ENCODE assay signal across 12 mouse cellular contexts in the genomic region with DNA sequence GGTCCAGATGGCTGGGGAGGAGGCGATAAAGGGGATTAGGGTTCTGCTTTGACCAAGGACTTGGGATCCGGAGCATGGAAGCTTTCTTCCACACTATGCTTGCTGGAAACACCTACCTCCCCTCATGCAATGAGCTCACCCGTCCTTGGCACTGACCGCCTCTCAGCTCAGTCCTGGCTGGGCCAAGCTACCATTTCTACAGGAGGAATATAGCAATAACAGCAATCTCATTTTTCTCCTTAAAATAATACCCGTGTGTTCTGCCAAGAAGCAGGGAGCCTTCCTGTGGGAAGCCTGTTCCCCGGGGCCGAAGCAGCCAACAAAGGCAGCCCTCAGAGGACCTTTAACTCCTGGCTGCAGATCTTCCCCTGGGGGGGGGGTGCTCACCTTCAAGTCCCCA. TPM values are rescaled to one million over a fixed set of nuclear protein-coding genes. Genes with fewer than 3 reads are reported as not detected.
DNase-seq lines count a peak whose midpoint lies in the region; ATAC-seq and TF ChIP-seq lines count a peak whose summit lies in the region.
"Had no signal": no experiment of that assay in that cellular context is flagged by ENCODE, and none has a peak within 500 bp of the region (broad histone marks: within the 10 kb centered on the region; RNA-seq: fewer than 3 reads in every experiment).

No protein-coding gene starts in this region.

- H3K4me2 ChIP-seq in heart, embryonic 12.5 days = no peak overlapping the region
- H3K4me2 ChIP-seq in embryonic facial prominence, embryonic 15.5 days (replicated peaks) = no peak overlapping the region
- H3K4me2 ChIP-seq in intestine, embryonic 16.5 days (ENCODE audit: low read depth, low read length) = no peak overlapping the region
- H3K4me2 ChIP-seq in hindbrain, embryonic 13.5 days = no peak overlapping the region
- H3K4me2 ChIP-seq: liver, embryonic 13.5 days had no signal

- no peaks in the 10 kb centered on the region for H3K9me3 ChIP-seq in heart, embryonic 12.5 days (replicated peaks)
- H3K9me3 ChIP-seq in embryonic facial prominence, embryonic 15.5 days (replicated peaks) = no peaks in the 10 kb centered on the region
- H3K9me3 ChIP-seq in intestine, embryonic 16.5 days (ENCODE audit: control insufficient read depth, low read length) = no peaks in the 10 kb centered on the region
- H3K9me3 ChIP-seq in hindbrain, embryonic 13.5 days = no peaks in the 10 kb centered on the region
- H3K9me3 ChIP-seq: liver, embryonic 13.5 days had no signal

- ATAC-seq in heart, embryonic 12.5 days (ENCODE audit: insufficient number of reproducible peaks, low FRiP score) = no peak
- ATAC-seq in embryonic facial prominence, embryonic 15.5 days (ENCODE audit: insufficient number of reproducible peaks, low FRiP score, low TSS enrichment, low read depth) = peak; percentile 68; the same call in 1 of the 2 replicates
- ATAC-seq in intestine, embryonic 16.5 days = no peak
- ATAC-seq in megakaryocyte, adult 5-6 weeks (ENCODE audit: poor library complexity, severe bottlenecking) = no peak
- no peak for ATAC-seq in hindbrain, embryonic 13.5 days (ENCODE audit: low FRiP score)
- ATAC-seq: activated CD4-positive, CD25-positive, alpha-beta regulatory T cell, adult 4 months had no signal

- WGBS in heart, adult 2 months = 30% methylated on average over 7 of the region's 7 CpGs
- 65% methylated on average over 7 of the region's 7 CpGs for WGBS in heart, embryonic 12.5 days
- whole genome bisulfite sequencing in embryonic facial prominence, embryonic 15.5 days = 58% methylated on average over 7 of the region's 7 CpGs
- WGBS in intestine, embryonic 16.5 days = 64% methylated on average over 7 of the region's 7 CpGs
- 77% methylated on average over 7 of the region's 7 CpGs for WGBS in hindbrain, embryonic 13.5 days

- peak overlapping the region; percentile 61 for H3K27ac ChIP-seq in heart, adult 2 months
- no peak overlapping the region for H3K27ac ChIP-seq in heart, embryonic 12.5 days (ENCODE audit: poor library complexity, severe bottlenecking)
- peak overlapping the region; percentile 63 for H3K27ac ChIP-seq in embryonic facial prominence, embryonic 15.5 days (replicated peaks)
- H3K27ac ChIP-seq in intestine, embryonic 16.5 days (ENCODE audit: low read length) = peak overlapping the region; percentile 60
- no peak overlapping the region for H3K27ac ChIP-seq in hindbrain, embryonic 13.5 days
- H3K27ac ChIP-seq: liver, embryonic 13.5 days had no signal

- H3K4me3 ChIP-seq in heart, adult 2 months = no peak overlapping the region
- H3K4me3 ChIP-seq in heart, embryonic 12.5 days = no peak overlapping the region
- no peak overlapping the region for H3K4me3 ChIP-seq in embryonic facial prominence, embryonic 15.5 days (replicated peaks)
- no peak overlapping the region for H3K4me3 ChIP-seq in intestine, embryonic 16.5 days (ENCODE audit: low read length)
- H3K4me3 ChIP-seq in hindbrain, embryonic 13.5 days = no peak overlapping the region
- H3K4me3 ChIP-seq: liver, embryonic 13.5 days had no signal

- 0 out of 2 replicates have a peak, but pooled peaks have one; percentile 60 for TF ChIP-seq EP300 in heart, adult 2 months (IDR thresholded peaks at IDR 0.05; ENCODE audit: insufficient read depth, low read depth, low read length)

- peak in 1 of 2 experiments; percentile 43 for DNase-seq in heart, adult 2 months
- DNase-seq in adrenal gland, postnatal 25 days = peak; percentile 52
- DNase-seq in layer of hippocampus, adult 9-10 months (ENCODE audit: low spot score) = no peak
- DNase-seq: liver, embryonic 13.5 days; thymus, adult 18-20 months had no signal

- no peaks in the 10 kb centered on the region for H3K36me3 ChIP-seq in heart, adult 2 months (ENCODE audit: control insufficient read depth, insufficient read depth, low read length)
- no peaks in the 10 kb centered on the region for H3K36me3 ChIP-seq in heart, embryonic 12.5 days
- no peaks in the 10 kb centered on the region for H3K36me3 ChIP-seq in embryonic facial prominence, embryonic 15.5 days
- H3K36me3 ChIP-seq in intestine, embryonic 16.5 days (ENCODE audit: control insufficient read depth, insufficient read depth, low read length) = no peaks in the 10 kb centered on the region
- no peaks in the 10 kb centered on the region for H3K36me3 ChIP-seq in hindbrain, embryonic 13.5 days
- H3K36me3 ChIP-seq: liver, embryonic 13.5 days had no signal

- TF ChIP-seq CTCF in heart, adult 2 months (IDR thresholded peaks at IDR 0.05) = no peak

- TF ChIP-seq POLR2A in heart, adult 2 months (IDR thresholded peaks at IDR 0.05; ENCODE audit: insufficient read depth, low read depth, low read length) = no peak

- H3K27me3 ChIP-seq in heart, adult 2 months (ENCODE audit: control insufficient read depth, insufficient read depth, low read length) = no peaks in the 10 kb centered on the region
- no peaks in the 10 kb centered on the region for H3K27me3 ChIP-seq in heart, embryonic 12.5 days (replicated peaks)
- H3K27me3 ChIP-seq in embryonic facial prominence, embryonic 15.5 days = no peaks in the 10 kb centered on the region
- H3K27me3 ChIP-seq in intestine, embryonic 16.5 days (replicated peaks; ENCODE audit: control insufficient read depth, insufficient read depth, low read length) = no peaks in the 10 kb centered on the region
- no peaks in the 10 kb centered on the region for H3K27me3 ChIP-seq in hindbrain, embryonic 13.5 days

- intact Hi-C loops in heart, adult 2 months (cut with DNase I) = loop anchor here (1.0 to 2.0 kb wide), 2 partner anchors 30 kb away; no protein-coding TSS in a partner anchor

- H3K79me2 ChIP-seq in heart, adult 2 months (replicated peaks; ENCODE audit: control insufficient read depth, insufficient read depth, low read length) = no peaks in the 10 kb centered on the region

- peaks cover 17% of the 10 kb centered on the region for H3K4me1 ChIP-seq in heart, adult 2 months (ENCODE audit: control insufficient read depth, insufficient read depth, low read length)
- H3K4me1 ChIP-seq in heart, embryonic 12.5 days (replicated peaks) = peaks cover 3% of the 10 kb centered on the region; the same call in 1 of the 2 replicates
- H3K4me1 ChIP-seq in embryonic facial prominence, embryonic 15.5 days = peaks cover 20% of the 10 kb centered on the region
- H3K4me1 ChIP-seq in intestine, embryonic 16.5 days (ENCODE audit: control insufficient read depth, insufficient read depth, low read length) = peaks cover 7% of the 10 kb centered on the region; the same call in 1 of the 2 replicates
- peaks cover 12% of the 10 kb centered on the region for H3K4me1 ChIP-seq in hindbrain, embryonic 13.5 days (replicated peaks)
- H3K4me1 ChIP-seq: liver, embryonic 13.5 days had no signal

- no peak overlapping the region for H3K9ac ChIP-seq in heart, adult 2 months (ENCODE audit: low read depth, low read length)
- no peak overlapping the region for H3K9ac ChIP-seq in heart, embryonic 12.5 days
- H3K9ac ChIP-seq in embryonic facial prominence, embryonic 15.5 days = no peak overlapping the region
- no peak overlapping the region for H3K9ac ChIP-seq in intestine, embryonic 16.5 days (ENCODE audit: low read depth, low read length)
- no peak overlapping the region for H3K9ac ChIP-seq in hindbrain, embryonic 13.5 days
- H3K9ac ChIP-seq: liver, embryonic 13.5 days had no signal

RNA-seq across cellular contexts. Expression of a gene that starts 43.1 kb away (rescaled TPM):
- 1 to 10 TPM; 5.6 to 7.3 TPM for total RNA-seq in heart, adult 2 months (2021)
- polyA plus RNA-seq in heart, adult 2 months (2012; rRNA removed) = 7.2 and 15.1 TPM in 2 replicates
- polyA plus RNA-seq in heart, embryonic 12.5 days (2016; fragmentation: Nextera tagmentation; extraction: Ambion mirVana) = 22.7 and 24.1 TPM in 2 replicates
- total RNA-seq in adrenal gland, postnatal 25 days (2021) = 4.5 and 5.0 TPM in 2 replicates
- polyA plus RNA-seq in embryonic facial prominence, embryonic 15.5 days (2015; fragmentation: Nextera tagmentation; extraction: Ambion mirVana) = 11.1 and 12.3 TPM in 2 replicates
- polyA plus RNA-seq in intestine, embryonic 16.5 days (2015; fragmentation: Nextera tagmentation; extraction: Ambion mirVana) = 5.0 and 5.1 TPM in 2 replicates
- not detected in 2 replicates for total RNA-seq in megakaryocyte, adult 5-6 weeks (2015)
- 0.15 TPM in 1 of 2 replicates, not detected in the other for total RNA-seq in megakaryocyte, adult 5-6 weeks (2017)
- 0.43 and 0.56 TPM in 2 replicates for polyA plus RNA-seq in hindbrain, embryonic 13.5 days (2015; fragmentation: Nextera tagmentation; extraction: Ambion mirVana)
- total RNA-seq: CH12.LX had no signal
- polyA plus RNA-seq: activated CD4-positive, CD25-positive, alpha-beta regulatory T cell, adult 4 months had no signal

Comparison
In these comparisons a context has a peak if more than half of its experiments do, and no peak if none do; other contexts are left out.
1. H3K27ac ChIP-seq: peak in heart, adult 2 months (single experiment), embryonic facial prominence, embryonic 15.5 days (single experiment) and intestine, embryonic 16.5 days (single experiment); none in heart, embryonic 12.5 days (single experiment) and hindbrain, embryonic 13.5 days (single experiment).